Mouse (Mus musculus): Measurements from ENCODE around the gene S1pr5. TPM values are rescaled to one million over a fixed set of nuclear protein-coding genes. Genes with fewer than 3 reads are reported as not detected.
A peak's percentile ranks its signal among the peaks of the same experiment; 100 is the strongest.

The S1pr5 gene
- total and polyA plus RNA-seq, 3 experiments, result 0.04 to 0.08 TPM; not detected in 1

- TF ChIP-seq ZKSCAN1 (IDR thresholded peaks at IDR 0.05; ENCODE audit: low read depth, low read length), result no peak
- no peak for TF ChIP-seq E2F4 (IDR thresholded peaks at IDR 0.05; ENCODE audit: borderline replicate concordance, low read depth, low read length)
- no peak for TF ChIP-seq JUND (IDR thresholded peaks at IDR 0.05; ENCODE audit: low read depth, low read length)
- TF ChIP-seq MYB (IDR thresholded peaks at IDR 0.05; ENCODE audit: low read depth, low read length), result no peak
- TF ChIP-seq ZC3H11A (IDR thresholded peaks at IDR 0.05; ENCODE audit: low read depth, low read length), result peak; percentile 21; the same call in 1 of the 2 replicates
- TF ChIP-seq MEF2A (IDR thresholded peaks at IDR 0.05; ENCODE audit: extremely low read depth, insufficient replicate concordance, low read depth, low read length, poor library complexity, severe bottlenecking), result no peak
- no peak for TF ChIP-seq GATA1 (IDR thresholded peaks at IDR 0.05; ENCODE audit: low read depth, low read length)
- TF ChIP-seq USF2 (IDR thresholded peaks at IDR 0.05; ENCODE audit: borderline replicate concordance in 1 of 2, insufficient read depth in 1 of 2, low read depth in 1 of 2, low read length in 2 of 2), result no peak
- TF ChIP-seq KAT2A (conservative IDR thresholded peaks at IDR 0.05; ENCODE audit: low read depth, low read length), result no peak
- TF ChIP-seq MXI1 (IDR thresholded peaks at IDR 0.05; ENCODE audit: low read depth, low read length), result no peak; the same call in 1 of the 2 replicates
Measured at GRCm38 (mm10) chr9:21213617-21214190, 34.5 kb downstream of the S1pr5 start (continued).

DNA sequence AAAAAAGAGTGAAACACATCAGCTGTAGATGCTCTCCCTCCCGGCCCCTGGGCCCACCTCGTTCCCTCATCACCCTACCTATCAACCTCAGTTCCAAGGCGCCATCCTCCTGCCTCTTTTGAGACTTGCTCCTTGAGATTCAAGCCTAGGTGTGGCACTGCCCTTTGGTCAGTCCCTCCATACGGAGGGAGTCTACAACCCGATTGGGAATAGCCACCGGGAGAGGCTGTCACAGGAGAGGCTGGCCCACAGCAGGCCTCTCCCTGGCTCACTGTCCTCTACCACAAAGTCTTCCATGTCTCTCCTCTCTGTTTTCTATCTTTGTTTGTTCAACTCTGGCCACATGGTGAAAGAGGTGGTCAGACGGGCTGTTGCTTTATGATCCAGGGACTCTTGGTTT, 36.6 kb downstream of the S1pr5 start:
- TF ChIP-seq BHLHE40 (IDR thresholded peaks at IDR 0.05; ENCODE audit: borderline replicate concordance, low read depth, low read length), result no peak
- TF ChIP-seq ELF1 (IDR thresholded peaks at IDR 0.05; ENCODE audit: low read depth, low read length), result no peak
- TF ChIP-seq USF2 (IDR thresholded peaks at IDR 0.05; ENCODE audit: borderline replicate concordance in 1 of 2, insufficient read depth in 1 of 2, low read depth in 1 of 2, low read length in 2 of 2), result no peak
- no peak for TF ChIP-seq E2F4 (IDR thresholded peaks at IDR 0.05; ENCODE audit: borderline replicate concordance, low read depth, low read length)
- no peak for TF ChIP-seq TCF12 (IDR thresholded peaks at IDR 0.05; ENCODE audit: low read depth, low read length)
- no peak for TF ChIP-seq MYC (IDR thresholded peaks at IDR 0.05; ENCODE audit: low read depth, low read length)
- TF ChIP-seq POLR2AphosphoS2 (IDR thresholded peaks at IDR 0.05; ENCODE audit: low read length), result no peak
- TF ChIP-seq MEF2A (IDR thresholded peaks at IDR 0.05; ENCODE audit: extremely low read depth, insufficient replicate concordance, low read depth, low read length, poor library complexity, severe bottlenecking), result no peak
- no peak for TF ChIP-seq SIN3A (IDR thresholded peaks at IDR 0.05; ENCODE audit: low read length)
- TF ChIP-seq JUND (IDR thresholded peaks at IDR 0.05; ENCODE audit: low read depth, low read length), result no peak
- no peak for TF ChIP-seq ZC3H11A (IDR thresholded peaks at IDR 0.05; ENCODE audit: low read depth, low read length)
- no peak for TF ChIP-seq MAFK (IDR thresholded peaks at IDR 0.05; ENCODE audit: borderline replicate concordance, low read depth, low read length)
- TF ChIP-seq ZNF384 (IDR thresholded peaks at IDR 0.05; ENCODE audit: low read depth, low read length), result no peak
- no peak for TF ChIP-seq POLR2AphosphoS5 (IDR thresholded peaks at IDR 0.05; ENCODE audit: borderline replicate concordance, low read depth, low read length)
- no peak for TF ChIP-seq UBTF (IDR thresholded peaks at IDR 0.05; ENCODE audit: borderline replicate concordance, insufficient read depth, low read depth, low read length)
- no peak for TF ChIP-seq TBP (IDR thresholded peaks at IDR 0.05; ENCODE audit: low read depth, low read length)
- Histone ChIP-seq H3K9me3 (replicated peaks; ENCODE audit: insufficient read depth, low read length) (no peaks in the 10 kb centered on the region), H3K9ac (ENCODE audit: control insufficient read depth, low read depth, low read length, poor library complexity, severe bottlenecking) (no peak overlapping the region), H3K27me3 (ENCODE audit: control insufficient read depth in 1 of 2, insufficient read depth in 2 of 2, low read length in 2 of 2) (no peaks in the 10 kb centered on the region), H3K4me1 (ENCODE audit: control insufficient read depth in 1 of 2, insufficient read depth in 2 of 2, low read length in 2 of 2) (no peaks in the 10 kb centered on the region), H3K36me3 (ENCODE audit: control insufficient read depth in 1 of 2, insufficient read depth in 2 of 2, low read length in 2 of 2) (peaks cover 0 to 13% of the 10 kb centered on the region in 2 experiments; a peak in 2 of 4 replicates), H3K4me3 (ENCODE audit: control insufficient read depth in 1 of 2, insufficient read depth in 1 of 2, low read depth in 2 of 2, low read length in 2 of 2) (no peak overlapping the region), H3K79me2 (ENCODE audit: control insufficient read depth, insufficient read depth, low read length, poor library complexity) (no peaks in the 10 kb centered on the region), H3K27ac (ENCODE audit: control insufficient read depth, low read depth, low read length) (no peak overlapping the region)
- no peak for DNase-seq (ENCODE audit: low read depth, low spot score)

All from MEL (cell line).